Mouse (Mus musculus) lung, embryonic 16.5 days (tissue): ENCODE measurements around the gene Ints6. TPM values are rescaled to one million over a fixed set of nuclear protein-coding genes. Genes with fewer than 3 reads are reported as not detected.

ENCODE experiments used
- ATAC-seq: fragments of 200-750 bp; cut with Nextera tagmentation; 2 replicates; pipeline ENCODE4 v1.8.0; 2017; ENCODE audit warnings: low read depth, mild to moderate bottlenecking, moderate library complexity
- H3K27ac ChIP-seq: fragments of 300-500 bp; sonication (generic); 2 replicates; pipeline ENCODE4 v1.5.1; 2014; ENCODE audit warnings: mild to moderate bottlenecking, control low read depth, low read length
- H3K27me3 ChIP-seq: fragments of 300-500 bp; sonication (generic); 2 replicates; pipeline ENCODE4 v1.6.1; 2014; ENCODE audit warnings: low read depth, low read length, mixed read lengths; ENCODE audit not compliant: control insufficient read depth, insufficient read depth
- H3K36me3 ChIP-seq: fragments of 300-500 bp; sonication (generic); 2 replicates; pipeline ENCODE4 v1.6.1; 2014; ENCODE audit warnings: low read length; ENCODE audit not compliant: control insufficient read depth, insufficient read depth
- H3K4me1 ChIP-seq: fragments of 300-500 bp; sonication (generic); replicated peaks from 2 replicates; pipeline ENCODE4 v1.6.1; 2014; ENCODE audit warnings: low read length, mixed read lengths; ENCODE audit not compliant: control insufficient read depth, insufficient read depth
- H3K4me2 ChIP-seq: fragments of 300-500 bp; sonication (generic); 2 replicates; pipeline ENCODE4 v1.6.1; 2014; ENCODE audit warnings: low read depth, low read length, control low read depth
- H3K4me3 ChIP-seq: fragments of 300-500 bp; sonication (generic); 2 replicates; pipeline ENCODE4 v1.5.1; 2014; ENCODE audit warnings: mild to moderate bottlenecking, low read length, control low read depth
- H3K9ac ChIP-seq: fragments of 300-500 bp; sonication (generic); 2 replicates; pipeline ENCODE4 v1.6.1; 2014; ENCODE audit warnings: low read length, control low read depth
- H3K9me3 ChIP-seq: fragments of 300-500 bp; sonication (generic); 2 replicates; pipeline ENCODE4 v1.6.1; 2016; ENCODE audit warnings: low read length; ENCODE audit not compliant: control insufficient read depth
- WGBS: fragments of 180-500 bp; shearing (Covaris S2); extraction: QIAGEN DNeasy Blood & Tissue Kit; methylation state at CpG from one replicate; pipeline ENCODE4 v1.1.7; 2014; 5-methylcytosine and 5-hydroxymethylcytosine counted together
- polyA plus RNA-seq: library from polyadenylated mRNA; unstranded; fragments of >200 nt; fragmentation: Nextera tagmentation; extraction: Ambion mirVana; gene quantifications from 2 replicates; pipeline ENCODE4 v1.2.1, GENCODE M21; 2015

Ints6 gene
- polyA plus RNA-seq, 1 experiment from 2014 or later = 19.8 TPM

- H3K4me3 ChIP-seq = no peak overlapping the region
- no peak overlapping the region for H3K4me2 ChIP-seq
- H3K9me3 ChIP-seq = no peaks in the 10 kb centered on the region
- H3K9ac ChIP-seq = no peak overlapping the region
- H3K4me1 ChIP-seq = no peaks in the 10 kb centered on the region
- ATAC-seq = no peak
- no peaks in the 10 kb centered on the region for H3K27me3 ChIP-seq
- no peak overlapping the region for H3K27ac ChIP-seq
- H3K36me3 ChIP-seq = no peaks in the 10 kb centered on the region
- 67% methylated on average over 9 of the region's 9 CpGs for WGBS
Measured at GRCm38 (mm10) chr14:62780520-62781316, 19.7 kb upstream of the Ints6 start.

GRCm38 (mm10) chr14:62778095-62778494 lies 17.1 kb upstream of the Ints6 start:
- WGBS = 91% methylated on average over 9 of the region's 9 CpGs
- Histone ChIP-seq H3K27ac (no peak overlapping the region), H3K4me1 (no peaks in the 10 kb centered on the region; the same call in 1 of the 2 replicates), H3K36me3 (no peaks in the 10 kb centered on the region), H3K4me3 (no peak overlapping the region), H3K4me2 (no peak overlapping the region), H3K27me3 (no peaks in the 10 kb centered on the region), H3K9me3 (no peaks in the 10 kb centered on the region), H3K9ac (no peak overlapping the region)
- ATAC-seq = no peak

- Histone ChIP-seq H3K4me3 (no peak overlapping the region), H3K27me3 (no peaks in the 10 kb centered on the region), H3K4me2 (no peak overlapping the region), H3K4me1 (no peaks in the 10 kb centered on the region; the same call in 1 of the 2 replicates), H3K27ac (no peak overlapping the region), H3K9me3 (no peaks in the 10 kb centered on the region), H3K36me3 (no peaks in the 10 kb centered on the region), H3K9ac (no peak overlapping the region)
- 45% methylated on average over 3 of the region's 3 CpGs for WGBS
- no peak for ATAC-seq
Measured at GRCm38 (mm10) chr14:62775034-62775433, 14.1 kb upstream of the Ints6 start.

- Histone ChIP-seq H3K9me3 (no peaks in the 10 kb centered on the region), H3K9ac (no peak overlapping the region), H3K4me1 (no peaks in the 10 kb centered on the region; the same call in 1 of the 2 replicates), H3K4me3 (no peak overlapping the region), H3K27ac (no peak overlapping the region), H3K4me2 (no peak overlapping the region), H3K36me3 (no peaks in the 10 kb centered on the region), H3K27me3 (no peaks in the 10 kb centered on the region)
- ATAC-seq = no peak
- 78% methylated on average over 3 of the region's 3 CpGs for WGBS
Measured at GRCm38 (mm10) chr14:62774246-62774645, 13.3 kb upstream of the Ints6 start.

- Histone ChIP-seq H3K27me3 (no peaks in the 10 kb centered on the region), H3K4me3 (no peak overlapping the region), H3K4me1 (no peaks in the 10 kb centered on the region; the same call in 1 of the 2 replicates), H3K27ac (no peak overlapping the region), H3K9me3 (no peaks in the 10 kb centered on the region), H3K36me3 (no peaks in the 10 kb centered on the region), H3K9ac (no peak overlapping the region), H3K4me2 (no peak overlapping the region)
- WGBS = 71% methylated on average over 6 of the region's 6 CpGs
- no peak for ATAC-seq
Measured at GRCm38 (mm10) chr14:62773766-62774165, 12.8 kb upstream of the Ints6 start.

- Histone ChIP-seq H3K4me1 (no peaks in the 10 kb centered on the region), H3K4me3 (no peak overlapping the region), H3K9me3 (no peaks in the 10 kb centered on the region), H3K4me2 (no peak overlapping the region), H3K36me3 (no peaks in the 10 kb centered on the region), H3K27ac (no peak overlapping the region), H3K9ac (no peak overlapping the region), H3K27me3 (no peaks in the 10 kb centered on the region)
- ATAC-seq = no peak
- WGBS = 65% methylated on average over 2 of the region's 2 CpGs
Measured at GRCm38 (mm10) chr14:62765398-62765797, 4.4 kb upstream of the Ints6 start.

GRCm38 (mm10) chr14:62764371-62764770 lies 3.4 kb upstream of the Ints6 start:
- Histone ChIP-seq H3K9me3 (no peaks in the 10 kb centered on the region), H3K4me2 (no peak overlapping the region), H3K36me3 (no peaks in the 10 kb centered on the region), H3K27me3 (no peaks in the 10 kb centered on the region), H3K4me3 (no peak overlapping the region), H3K9ac (no peak overlapping the region), H3K4me1 (no peaks in the 10 kb centered on the region), H3K27ac (no peak overlapping the region)
- WGBS = 56% methylated on average over 5 of the region's 5 CpGs
- no peak for ATAC-seq

GRCm38 (mm10) chr14:62761943-62762342 lies 974 bp upstream of the Ints6 start:
- WGBS = 3% methylated on average over 11 of the region's 11 CpGs
- Histone ChIP-seq H3K9me3 (no peaks in the 10 kb centered on the region), H3K4me2 (peak overlapping the region; percentile 63), H3K36me3 (peaks cover 4% of the 10 kb centered on the region; the same call in 1 of the 2 replicates), H3K27me3 (no peaks in the 10 kb centered on the region), H3K4me1 (0 out of 2 replicates have a peak, but pooled peaks cover 4% of the 10 kb centered on the region), H3K4me3 (peak overlapping the region; percentile 98), H3K27ac (peak overlapping the region; percentile 95), H3K9ac (peak overlapping the region; percentile 81)
- ATAC-seq = no peak

GRCm38 (mm10) chr14:62760321-62761035 lies 491 bp downstream of the Ints6 start:
- Histone ChIP-seq H3K27ac (peak overlapping the region; percentile 99), H3K9me3 (no peaks in the 10 kb centered on the region), H3K4me1 (0 out of 2 replicates have a peak, but pooled peaks cover 4% of the 10 kb centered on the region), H3K36me3 (peaks cover 4% of the 10 kb centered on the region; the same call in 1 of the 2 replicates), H3K4me3 (peak overlapping the region; percentile 98), H3K27me3 (no peaks in the 10 kb centered on the region), H3K9ac (peak overlapping the region; percentile 100), H3K4me2 (peak overlapping the region; percentile 73)
- WGBS = under 1% methylated on average over 55 of the region's 68 CpGs
- ATAC-seq = peak; percentile 50
